Mouse (Mus musculus) limb, embryonic 10.5 days (tissue): ENCODE data around the gene Atp13a1. TPM values are rescaled to one million over a fixed set of nuclear protein-coding genes. Genes with fewer than 3 reads are reported as not detected.

Source experiments
- DNase-seq: peaks from one replicate; pipeline ENCODE4 v3.0.0-alpha.2; 2017; ENCODE audit warnings: low spot score
- H3K27ac ChIP-seq: fragments of 300-500 bp; sonication (generic); 2 replicates; pipeline ENCODE4 v1.5.1; 2016; ENCODE audit warnings: mild to moderate bottlenecking
- H3K27me3 ChIP-seq: fragments of 300-500 bp; sonication (generic); 2 replicates; pipeline ENCODE4 v1.6.1; 2016; ENCODE audit warnings: low read depth, mild to moderate bottlenecking; ENCODE audit not compliant: poor library complexity, severe bottlenecking
- H3K36me3 ChIP-seq: fragments of 300-500 bp; sonication (generic); 2 replicates; pipeline ENCODE4 v1.6.1; 2016; ENCODE audit warnings: mild to moderate bottlenecking, moderate library complexity
- H3K4me1 ChIP-seq: fragments of 300-500 bp; sonication (generic); 2 replicates; pipeline ENCODE4 v1.6.1; 2016
- H3K4me3 ChIP-seq: fragments of 300-500 bp; sonication (generic); 2 replicates; pipeline ENCODE4 v1.5.1; 2016; ENCODE audit warnings: mild to moderate bottlenecking, moderate library complexity
- H3K9me3 ChIP-seq: fragments of 300-500 bp; sonication (generic); replicated peaks from 2 replicates; pipeline ENCODE4 v1.6.1; 2016; ENCODE audit warnings: mild to moderate bottlenecking
- WGBS: fragments of 180-500 bp; shearing (Covaris S2); methylation state at CpG from one replicate; pipeline ENCODE4 v1.1.7; 2016; 5-methylcytosine and 5-hydroxymethylcytosine counted together
- polyA plus RNA-seq: library from polyadenylated mRNA; unstranded; fragments of >200 nt; fragmentation: Nextera tagmentation; extraction: Ambion mirVana; gene quantifications from 2 replicates; pipeline ENCODE4 v1.2.1, GENCODE M21; 2016

Atp13a1 gene
- polyA plus RNA-seq, result 65.7 and 70.0 TPM in 2 replicates

DNA sequence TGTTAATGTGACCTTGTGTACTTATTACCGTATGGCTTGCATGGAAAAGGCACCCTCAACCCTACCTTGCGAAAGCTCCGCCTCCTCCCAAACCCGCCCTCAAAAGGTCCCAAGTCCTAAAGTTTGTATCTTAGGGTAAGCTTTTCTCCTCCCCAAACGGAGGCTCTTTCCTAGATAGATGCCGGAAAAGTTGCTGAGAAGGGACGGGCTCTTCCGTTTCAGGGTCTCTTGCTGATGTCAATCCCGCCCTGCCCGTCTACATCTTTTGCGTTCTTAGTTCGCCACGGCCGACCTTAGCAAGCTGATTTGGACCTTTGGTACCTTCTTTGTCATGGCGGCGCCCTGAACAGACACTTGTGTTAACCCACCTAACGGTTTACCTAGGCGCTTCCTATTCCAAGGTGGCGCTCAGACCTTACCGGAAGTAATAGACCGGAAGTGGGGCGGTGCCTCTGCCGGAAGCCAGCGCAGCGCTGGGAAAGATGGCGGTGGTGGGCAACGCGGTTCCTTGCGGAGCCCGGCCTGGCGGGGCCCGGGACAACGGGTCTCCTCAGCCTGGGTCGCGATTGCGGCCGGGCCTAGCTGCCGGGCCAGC is at the start of gene Atp13a1, which contains the start of gene Zfp866:
Gene Atp13a1, plus strand, starts transcription at position 391 of the 595 bp plus-strand sequence.
Gene Zfp866, minus strand, starts transcription at position 406 of the 595 bp plus-strand sequence.
- under 1% methylated on average over 38 of the region's 38 CpGs for WGBS
- Histone ChIP-seq H3K27ac (peak within 1 kb of the TSS; percentile 96), H3K4me1 (peaks cover 23% of the 10 kb centered on the region), H3K9me3 (no peaks in the 10 kb centered on the region), H3K4me3 (peak within 1 kb of the TSS; percentile 100), H3K27me3 (no peaks in the 10 kb centered on the region), H3K36me3 (peaks cover 34% of the 10 kb centered on the region)
- DNase-seq, result peak; percentile 94

DNA sequence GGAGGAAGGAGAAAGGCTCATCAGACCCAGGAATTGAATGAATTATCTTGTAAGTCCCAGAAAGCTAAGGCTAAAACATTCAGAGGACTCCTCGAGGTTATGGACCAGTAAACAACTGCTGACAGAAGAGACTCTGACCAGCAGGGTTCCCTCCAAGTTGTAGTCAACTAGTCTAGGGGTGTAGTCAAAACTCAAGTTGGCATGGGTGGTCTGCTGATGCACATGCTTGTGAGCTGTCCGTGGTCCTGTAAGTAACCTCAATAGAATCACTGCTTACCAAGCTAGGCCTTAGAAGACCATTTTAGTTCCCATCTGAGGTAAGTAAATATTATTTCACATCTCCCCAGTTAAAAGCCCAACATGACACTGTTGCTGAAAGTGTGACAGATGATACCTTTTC is 49.7 kb upstream of the Atp13a1 start:
- Histone ChIP-seq H3K4me3 (no peak overlapping the region), H3K36me3 (peaks cover 19% of the 10 kb centered on the region), H3K9me3 (no peaks in the 10 kb centered on the region), H3K4me1 (no peaks in the 10 kb centered on the region), H3K27me3 (no peaks in the 10 kb centered on the region), H3K27ac (no peak overlapping the region)
- WGBS, result 81% methylated on average over 2 of the region's 2 CpGs
- no peak for DNase-seq

DNA sequence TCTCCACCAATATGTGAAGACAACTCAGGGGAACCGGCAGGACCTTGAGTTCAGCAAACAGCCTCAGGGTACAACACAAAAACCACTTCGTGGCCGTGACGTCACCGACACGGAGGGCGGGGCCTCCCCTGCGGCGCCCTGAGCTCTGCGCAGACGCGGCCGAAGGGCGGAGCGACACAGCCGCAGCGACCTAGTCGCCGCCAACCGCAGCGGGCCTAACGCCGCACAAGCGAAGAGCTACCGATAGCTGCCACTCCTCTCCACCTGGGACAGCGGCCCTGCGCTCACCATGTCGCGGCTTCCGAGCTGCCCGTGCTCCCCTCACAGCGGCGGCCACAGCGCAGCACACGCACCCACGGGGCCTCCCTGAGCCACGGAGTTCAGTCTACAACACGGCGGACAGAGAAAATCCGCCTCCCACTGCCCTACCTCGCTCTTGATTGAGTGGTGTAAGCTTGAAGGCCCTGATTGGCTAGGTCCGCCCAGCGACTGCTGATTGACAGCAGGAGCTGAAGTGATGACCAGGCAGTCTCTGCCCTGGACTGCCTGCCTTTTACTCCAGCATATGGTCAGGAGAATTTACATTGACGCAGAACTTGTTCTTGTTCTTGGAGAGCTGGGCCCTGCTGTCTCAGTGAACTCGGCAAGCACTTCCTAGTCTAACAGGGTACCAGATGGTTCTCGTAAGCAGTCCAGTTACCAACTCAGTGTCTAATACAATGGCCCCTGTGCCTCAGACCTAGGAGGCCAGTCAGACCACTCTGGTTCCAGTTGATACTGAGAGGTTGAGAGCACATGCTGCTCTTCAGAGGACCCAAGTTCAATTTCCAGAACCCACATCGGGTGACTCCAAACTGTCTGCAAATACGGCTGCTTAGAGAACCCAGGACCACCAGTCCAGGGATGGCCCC is 41.2 kb upstream of the Atp13a1 start, which contains the start of gene Zfp963:
Gene Zfp963, minus strand, starts transcription at position 427 of the 911 bp plus-strand sequence.
- 3% methylated on average over 48 of the region's 48 CpGs for WGBS

DNA sequence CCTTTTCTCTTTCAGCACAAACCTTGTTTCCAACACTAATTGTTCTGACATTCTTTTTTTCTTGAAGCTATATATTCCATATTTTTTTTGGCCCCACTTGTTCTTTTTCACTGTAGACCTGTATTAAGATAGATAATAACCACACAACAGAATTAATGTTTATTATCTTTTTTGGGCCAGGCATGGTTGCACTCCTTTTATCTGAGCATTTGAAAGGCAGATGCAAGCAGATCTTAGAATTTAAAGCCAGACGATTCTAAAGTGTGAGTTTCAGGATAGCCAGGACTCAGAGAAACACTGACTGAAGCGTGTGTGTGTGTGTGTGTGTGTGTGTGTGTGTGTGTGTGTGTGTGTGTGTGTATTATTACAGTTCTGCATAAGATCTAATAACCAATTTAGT is 38.5 kb upstream of the Atp13a1 start:
- Histone ChIP-seq H3K4me3 (no peak overlapping the region), H3K36me3 (peaks cover 30% of the 10 kb centered on the region), H3K27me3 (no peaks in the 10 kb centered on the region), H3K4me1 (peaks cover 8% of the 10 kb centered on the region; the same call in 1 of the 2 replicates), H3K27ac (no peak overlapping the region), H3K9me3 (no peaks in the 10 kb centered on the region)
- no peak for DNase-seq
- 95% methylated on average over 2 of the region's 2 CpGs for WGBS

More for the DNA sequence above, 41.2 kb upstream of the Atp13a1 start, which contains the start of gene Zfp963:
- peak; percentile 95 for DNase-seq
- no peaks in the 10 kb centered on the region for H3K9me3 ChIP-seq
- peak within 1 kb of the TSS; percentile 72 for H3K4me3 ChIP-seq
- H3K36me3 ChIP-seq, result peaks cover 13% of the 10 kb centered on the region; the same call in 1 of the 2 replicates
- H3K27ac ChIP-seq, result peak within 1 kb of the TSS; percentile 96
- H3K4me1 ChIP-seq, result peaks cover 8% of the 10 kb centered on the region; the same call in 1 of the 2 replicates
- H3K27me3 ChIP-seq, result no peaks in the 10 kb centered on the region

DNA sequence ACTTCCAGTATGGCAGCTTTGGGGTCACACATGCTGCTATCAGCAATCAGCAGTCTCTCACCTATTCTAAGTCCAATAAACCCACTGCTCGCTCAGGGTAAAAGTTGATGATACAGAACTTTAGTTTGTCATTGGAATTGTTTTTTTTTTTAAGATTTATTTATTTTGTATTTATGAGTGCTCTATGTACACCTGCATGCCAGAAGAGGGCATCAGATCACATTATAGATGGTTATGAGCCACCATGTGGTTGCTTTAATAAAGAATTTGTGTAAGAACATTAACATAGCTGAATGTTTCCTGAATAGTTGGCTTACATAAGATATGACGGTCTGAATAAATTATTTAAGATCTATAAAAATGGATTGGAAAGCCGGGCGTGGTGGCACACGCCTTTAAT is 32.6 kb upstream of the Atp13a1 start:
- H3K36me3 ChIP-seq, result peaks cover 78% of the 10 kb centered on the region
- 96% methylated on average over 5 of the region's 5 CpGs for WGBS
- H3K4me3 ChIP-seq, result no peak overlapping the region
- H3K9me3 ChIP-seq, result no peaks in the 10 kb centered on the region
- no peak overlapping the region for H3K27ac ChIP-seq
- H3K27me3 ChIP-seq, result no peaks in the 10 kb centered on the region
- H3K4me1 ChIP-seq, result no peaks in the 10 kb centered on the region
- no peak for DNase-seq

DNA sequence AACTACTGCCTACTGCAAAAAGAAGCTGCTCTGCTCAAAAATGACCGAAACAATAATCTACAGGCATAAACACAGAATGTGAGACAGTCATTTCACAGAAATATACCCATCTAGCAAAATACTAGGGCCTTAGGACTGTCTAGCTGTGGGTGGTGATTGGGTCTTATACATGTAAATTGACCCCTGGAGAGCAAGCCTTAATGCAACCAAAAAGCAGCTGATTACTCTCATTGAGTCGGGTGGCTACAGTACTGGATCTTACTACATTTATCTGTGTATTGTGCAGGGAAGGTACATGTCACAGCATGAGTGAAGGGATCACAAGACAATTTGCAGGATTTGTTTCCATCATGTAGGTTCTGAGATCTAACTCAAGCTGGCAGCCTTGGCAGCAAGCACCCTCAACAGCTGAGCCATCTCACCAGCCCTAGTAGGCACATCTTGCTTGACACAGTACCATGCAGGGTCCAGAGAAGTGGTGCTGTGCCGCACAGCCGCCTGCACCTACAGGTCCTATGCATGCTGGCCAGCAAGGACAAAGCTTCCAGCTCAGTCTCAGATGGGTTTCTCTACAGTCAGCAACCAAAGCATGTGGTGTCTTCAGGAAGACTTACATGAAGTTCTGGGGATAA is 29.0 kb upstream of the Atp13a1 start:
- H3K36me3 ChIP-seq, result peaks cover 95% of the 10 kb centered on the region
- H3K9me3 ChIP-seq, result no peaks in the 10 kb centered on the region
- 91% methylated on average over 4 of the region's 4 CpGs for WGBS
- no peak for DNase-seq
- H3K27me3 ChIP-seq, result no peaks in the 10 kb centered on the region
- H3K4me3 ChIP-seq, result no peak overlapping the region
- H3K4me1 ChIP-seq, result no peaks in the 10 kb centered on the region
- no peak overlapping the region for H3K27ac ChIP-seq

DNA sequence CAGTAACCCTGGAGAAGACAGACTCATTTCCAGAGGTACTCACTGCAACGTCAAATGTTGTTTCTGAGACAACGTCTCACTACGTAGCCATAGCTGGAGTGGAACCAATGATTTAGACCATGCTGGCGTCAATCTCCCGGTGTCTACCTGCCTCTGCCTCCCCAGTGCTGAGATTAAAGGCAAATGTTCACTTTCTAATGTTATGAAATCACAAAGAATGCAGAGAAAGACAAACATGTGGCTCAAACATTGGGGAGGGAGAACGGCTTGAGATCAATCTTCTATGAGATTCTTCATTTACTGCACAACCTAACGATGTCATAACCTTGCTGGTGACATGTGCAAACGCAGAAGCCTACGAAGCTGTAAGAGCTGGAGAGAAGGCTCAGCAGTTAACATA is 19.7 kb upstream of the Atp13a1 start:
- no peak for DNase-seq
- peaks cover 65% of the 10 kb centered on the region for H3K36me3 ChIP-seq
- peaks cover 35% of the 10 kb centered on the region for H3K4me1 ChIP-seq
- no peaks in the 10 kb centered on the region for H3K9me3 ChIP-seq
- no peaks in the 10 kb centered on the region for H3K27me3 ChIP-seq
- no peak overlapping the region for H3K27ac ChIP-seq
- H3K4me3 ChIP-seq, result no peak overlapping the region
- WGBS, result 89% methylated on average over 9 of the region's 9 CpGs

DNA sequence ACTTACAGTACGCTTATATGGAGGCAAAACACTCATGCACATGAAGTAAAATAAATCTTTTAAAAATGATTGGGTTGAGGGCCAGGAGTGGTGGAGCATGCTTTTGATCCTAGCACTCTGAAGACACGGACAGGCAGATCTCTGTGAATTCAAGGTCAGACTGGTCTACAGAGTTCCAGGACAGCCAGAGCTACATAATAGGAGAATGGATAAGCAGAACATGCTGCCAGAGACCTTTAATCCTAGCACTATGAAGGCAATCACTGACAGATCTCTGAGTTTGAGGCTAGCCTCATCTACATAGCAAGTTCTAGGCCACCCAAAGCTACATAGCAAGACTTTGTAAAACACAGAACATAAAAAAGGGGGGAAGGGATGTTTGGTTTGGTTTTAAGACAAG is 18.9 kb upstream of the Atp13a1 start:
- Histone ChIP-seq H3K4me3 (no peak overlapping the region), H3K4me1 (peaks cover 35% of the 10 kb centered on the region), H3K36me3 (peaks cover 56% of the 10 kb centered on the region), H3K27ac (no peak overlapping the region), H3K27me3 (no peaks in the 10 kb centered on the region), H3K9me3 (no peaks in the 10 kb centered on the region)
- WGBS, result 88% methylated on average over 2 of the region's 2 CpGs
- no peak for DNase-seq

DNA sequence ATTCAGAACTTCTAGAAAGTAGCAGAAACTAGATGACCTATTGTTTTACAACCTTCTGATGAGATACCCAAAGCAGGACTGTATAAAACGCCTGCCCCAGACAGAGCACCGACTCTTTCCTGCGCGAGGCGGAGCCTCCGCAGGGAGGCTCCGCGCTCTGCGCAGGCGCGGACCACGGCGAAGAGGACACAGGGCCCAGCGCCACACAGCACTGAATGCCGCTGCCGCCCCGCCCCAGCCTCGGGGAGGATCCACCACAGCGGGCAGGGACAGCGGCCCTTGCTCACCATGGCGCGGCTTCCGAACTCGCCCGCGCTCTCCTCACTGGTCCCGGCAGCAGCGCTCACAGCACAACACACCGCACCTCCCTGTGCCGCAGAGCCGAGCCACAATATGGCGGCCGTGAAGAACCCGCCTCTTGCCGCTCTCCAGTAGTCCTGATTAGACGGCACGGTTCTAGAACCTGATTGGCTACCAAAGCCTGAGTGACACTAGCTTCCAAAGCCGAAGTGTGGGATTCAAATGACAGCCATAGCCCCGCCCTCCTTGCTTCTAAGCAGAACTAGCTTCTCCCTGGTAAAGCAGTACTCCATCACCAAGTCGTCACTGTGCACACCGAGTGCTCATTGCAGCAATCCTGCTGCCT is 16.3 kb upstream of the Atp13a1 start, which contains the start of gene Gm20422:
Gene Gm20422, minus strand, starts transcription at position 384 of the 646 bp plus-strand sequence.
- Histone ChIP-seq H3K27ac (peak within 1 kb of the TSS; percentile 98), H3K4me3 (peak within 1 kb of the TSS; percentile 78), H3K27me3 (no peaks in the 10 kb centered on the region), H3K4me1 (peaks cover 35% of the 10 kb centered on the region), H3K36me3 (peaks cover 30% of the 10 kb centered on the region), H3K9me3 (no peaks in the 10 kb centered on the region)
- under 1% methylated on average over 41 of the region's 41 CpGs for whole genome bisulfite sequencing
- DNase-seq, result peak; percentile 89

DNA sequence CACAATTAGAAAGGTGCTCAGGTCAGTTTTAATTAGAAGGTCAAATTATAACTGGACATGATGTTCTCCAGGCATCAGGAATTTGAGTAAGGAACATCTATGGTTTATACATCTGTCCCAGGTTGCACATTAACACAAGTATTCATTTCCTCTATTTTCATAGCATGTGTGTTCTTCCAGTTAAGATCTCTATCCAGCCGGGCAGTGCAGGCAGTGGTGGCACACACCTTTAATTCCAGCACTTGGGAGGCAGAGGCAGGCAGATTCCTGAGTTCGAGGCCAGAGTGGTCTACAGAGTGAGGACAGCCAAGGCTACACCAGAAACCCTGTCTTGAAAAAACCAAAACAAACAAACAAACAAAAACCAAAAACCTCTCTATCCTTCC is 15.8 kb upstream of the Atp13a1 start:
- H3K36me3 ChIP-seq, result peaks cover 25% of the 10 kb centered on the region
- H3K4me1 ChIP-seq, result peaks cover 31% of the 10 kb centered on the region
- no peak for DNase-seq
- H3K27ac ChIP-seq, result peak overlapping the region; percentile 98
- no peaks in the 10 kb centered on the region for H3K9me3 ChIP-seq
- peak overlapping the region; percentile 78 for H3K4me3 ChIP-seq
- H3K27me3 ChIP-seq, result no peaks in the 10 kb centered on the region
- 65% methylated on average over 2 of the region's 2 CpGs for WGBS

DNA sequence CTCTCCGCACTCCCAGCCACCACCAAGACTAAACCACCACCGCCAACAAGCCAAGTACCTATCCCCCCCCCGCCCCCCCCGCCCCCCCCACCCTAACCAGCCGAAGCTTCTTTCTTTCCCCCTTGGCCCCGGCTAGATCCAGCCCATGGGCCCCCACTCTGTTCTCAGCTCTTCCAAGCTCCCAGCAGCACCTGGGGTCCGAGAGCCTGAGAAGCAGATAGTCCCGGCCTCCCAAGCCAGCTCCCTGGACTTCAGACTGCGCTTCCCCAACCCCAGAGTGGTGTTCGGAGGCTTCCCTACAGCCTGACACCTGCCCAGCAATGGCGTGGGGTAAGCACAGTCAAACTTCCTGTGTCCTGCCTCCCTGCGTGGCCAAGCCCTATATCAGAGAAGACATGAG is 13.9 kb upstream of the Atp13a1 start:
- WGBS, result 70% methylated on average over 12 of the region's 12 CpGs
- H3K4me3 ChIP-seq, result no peak overlapping the region

DNA sequence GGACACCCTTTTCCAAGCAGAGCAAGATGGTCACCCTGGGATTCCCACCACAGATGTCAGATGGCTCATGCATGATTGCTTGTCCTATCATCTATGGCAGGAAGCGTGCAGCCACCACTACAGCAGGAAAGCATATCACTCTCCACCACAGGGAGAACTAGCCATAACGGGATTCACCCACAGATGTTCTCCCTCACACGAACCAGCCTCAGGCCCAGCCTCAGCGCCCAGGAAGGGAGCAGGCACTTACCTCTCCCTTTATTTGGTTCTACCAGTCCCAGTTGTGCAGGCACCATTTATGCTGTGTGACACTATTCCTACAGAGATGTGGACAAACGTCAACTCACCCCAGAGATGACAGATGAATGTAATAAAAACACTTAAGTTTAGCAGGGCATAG is 1.9 kb upstream of the Atp13a1 start:
- Histone ChIP-seq H3K27me3 (no peaks in the 10 kb centered on the region), H3K9me3 (no peaks in the 10 kb centered on the region), H3K4me1 (peaks cover 23% of the 10 kb centered on the region), H3K27ac (no peak overlapping the region), H3K36me3 (peaks cover 16% of the 10 kb centered on the region), H3K4me3 (no peak overlapping the region)
- WGBS, result 90% methylated on average over 5 of the region's 5 CpGs
- peak; percentile 18 for DNase-seq

More for the DNA sequence above, 13.9 kb upstream of the Atp13a1 start:
- Histone ChIP-seq H3K4me1 (peaks cover 21% of the 10 kb centered on the region), H3K27me3 (no peaks in the 10 kb centered on the region), H3K9me3 (no peaks in the 10 kb centered on the region), H3K36me3 (peaks cover 7% of the 10 kb centered on the region; the same call in 1 of the 2 replicates), H3K27ac (no peak overlapping the region)
- DNase-seq, result no peak
